Mouse (Mus musculus): ENCODE results near the gene Foxn2.
"Not testable (repeated sequence)": the region's sequence is repeated elsewhere in the genome, so short reads cannot be mapped to it uniquely, and the experiment has no call there.

Gene Foxn2

DNA sequence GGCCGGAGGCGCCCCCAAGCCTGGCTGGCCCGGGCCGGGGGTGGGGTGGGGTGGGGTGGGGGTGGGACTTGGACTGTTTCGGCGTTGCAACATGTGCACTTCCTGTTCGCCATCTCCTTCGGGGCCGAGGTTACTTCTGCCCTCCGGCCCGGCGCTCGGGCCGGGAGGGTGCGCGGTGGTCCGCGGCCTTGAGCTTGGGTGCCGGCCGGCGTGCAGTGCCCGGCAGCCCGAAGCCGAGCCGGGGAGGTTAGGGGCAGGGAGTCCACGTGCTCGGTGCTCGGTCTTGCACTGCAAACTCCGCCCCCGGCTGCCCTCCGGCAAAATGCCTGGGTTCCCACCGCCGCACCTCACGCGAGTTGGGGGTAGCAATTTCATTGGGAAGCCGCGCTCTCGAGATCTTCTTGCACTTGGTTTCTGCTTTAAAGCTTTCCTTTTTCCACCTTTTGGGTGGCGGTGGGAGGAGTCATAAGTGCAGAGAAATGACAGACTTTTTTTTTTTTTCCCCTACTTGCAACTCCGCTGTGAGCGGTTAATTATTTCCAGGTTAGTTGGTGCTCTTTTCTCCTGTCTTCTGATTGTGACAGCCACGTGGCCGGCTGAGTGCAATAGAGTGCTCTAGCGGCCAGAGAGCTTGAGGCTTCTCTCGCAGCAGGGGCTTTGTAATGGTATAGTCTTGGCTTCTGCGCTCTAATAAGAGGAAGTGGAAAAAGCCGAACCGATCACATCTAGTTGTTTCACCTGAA, 1.1 kb downstream of the Foxn2 start:
- peak; percentile 73 for DNase-seq (ENCODE audit: low read depth, low spot score)

- no peak for DNase-seq (ENCODE audit: low read depth, low spot score)
Observed at GRCm38 (mm10) chr17:88442661-88443060, 2.1 kb downstream of the Foxn2 start.

DNA sequence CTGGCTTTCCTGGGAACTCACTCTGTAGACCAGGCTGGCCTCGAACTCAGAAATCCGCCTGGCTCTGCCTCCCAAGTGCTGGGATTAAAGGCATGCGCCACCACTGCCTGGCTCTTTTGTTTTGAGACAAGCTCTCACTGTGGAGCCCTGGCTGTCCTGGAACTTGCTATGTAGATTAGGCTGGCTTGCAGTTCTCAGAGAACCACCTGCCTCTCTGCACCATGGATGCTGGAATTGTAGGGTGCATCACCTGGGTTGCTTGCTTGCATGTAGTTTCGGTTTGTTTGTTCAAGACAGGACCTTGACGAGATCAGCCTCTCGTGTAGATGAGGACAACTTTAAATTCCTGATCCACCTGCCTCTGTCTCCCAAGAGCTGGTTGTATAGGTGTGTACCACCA, 2.7 kb downstream of the Foxn2 start:
- DNase-seq (ENCODE audit: low read depth, low spot score) = no peak

DNA sequence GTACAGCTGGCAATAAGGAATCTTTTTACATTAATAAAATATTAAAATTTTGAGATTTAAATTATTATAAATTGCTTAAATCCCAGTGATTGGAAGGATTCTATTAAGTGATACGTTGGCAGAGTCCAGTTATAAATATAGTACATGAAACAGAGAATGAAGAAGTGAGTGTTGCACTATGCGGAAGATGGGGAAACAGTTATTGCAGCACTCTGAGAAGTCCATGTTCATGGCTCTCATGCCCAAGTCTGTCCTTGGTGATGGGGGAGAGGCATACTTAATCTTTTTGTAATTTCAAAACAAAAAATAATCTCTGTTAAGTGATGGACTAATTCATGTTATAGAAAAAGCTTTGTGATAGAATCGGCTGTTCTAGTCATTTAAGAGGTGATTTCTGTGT, 17.6 kb downstream of the Foxn2 start:
- DNase-seq (ENCODE audit: low read depth, low spot score) = no peak

DNA sequence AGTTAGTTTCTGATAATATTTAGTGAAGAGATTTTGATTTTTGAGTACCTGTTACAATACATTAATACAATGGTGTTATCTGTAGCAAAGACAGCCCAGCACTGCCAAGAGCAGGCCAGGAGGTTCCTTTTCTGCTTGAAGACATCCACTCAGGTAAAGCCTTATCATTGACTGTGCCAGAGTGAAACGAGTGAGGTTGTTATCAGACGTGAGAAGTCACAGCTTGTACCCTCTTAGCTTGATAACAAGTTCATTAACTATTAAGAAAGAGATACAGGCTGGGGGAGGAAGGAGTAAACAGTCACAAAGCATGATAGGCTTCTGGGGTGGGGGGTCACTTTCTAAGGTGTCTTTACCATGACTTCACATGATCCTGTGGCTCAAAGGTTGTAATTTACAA, 19.0 kb downstream of the Foxn2 start:
- DNase-seq (ENCODE audit: low read depth, low spot score) = no peak

DNA sequence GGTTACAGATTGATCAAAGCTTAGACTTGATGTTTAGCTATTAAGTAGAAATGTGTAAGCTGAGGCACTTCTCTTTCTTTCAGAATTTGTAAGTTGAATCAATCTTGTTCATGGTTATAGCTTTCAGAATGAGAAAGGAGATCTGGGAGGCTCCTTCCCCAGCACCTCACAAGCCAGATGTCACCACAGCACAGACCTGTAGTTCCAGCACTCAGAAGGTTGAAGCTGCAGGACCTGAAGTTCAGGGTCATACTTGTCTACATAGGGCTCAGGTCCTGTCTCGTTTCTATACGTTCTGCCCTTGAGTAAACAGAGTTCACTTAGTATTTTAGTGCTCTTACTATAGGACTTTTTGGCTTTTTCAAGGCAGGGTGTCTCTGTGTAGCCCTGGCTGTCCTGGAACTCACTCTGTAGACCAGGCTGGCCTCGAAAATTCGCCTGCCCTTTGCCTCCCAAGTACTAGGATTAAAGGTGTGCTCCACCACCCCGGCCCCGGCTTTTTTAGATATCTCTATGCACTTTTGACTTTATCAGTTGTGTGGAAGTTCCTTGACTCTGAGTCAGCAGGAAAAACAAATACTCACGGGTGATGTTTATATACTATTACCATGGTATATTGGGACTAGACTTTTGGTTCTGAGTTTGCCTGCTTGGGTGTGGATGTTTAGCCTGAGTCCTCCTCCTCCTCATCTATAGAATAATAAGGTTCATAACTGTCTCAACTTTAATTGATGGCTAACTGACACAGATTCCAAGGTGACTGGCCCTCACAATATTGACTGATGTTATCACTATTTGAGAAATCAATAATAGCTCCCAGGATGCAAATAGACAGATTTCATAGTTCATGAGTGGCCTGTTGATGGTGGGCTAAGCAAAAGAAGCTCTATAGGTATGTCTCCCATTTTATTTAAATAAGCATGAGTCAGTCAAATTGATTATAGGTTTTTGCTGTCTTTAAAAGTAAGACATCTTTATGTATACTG, 19.7 kb downstream of the Foxn2 start:
- no peak for DNase-seq (ENCODE audit: low read depth, low spot score)

GRCm38 (mm10) chr17:88462658-88463057, 22.1 kb downstream of the Foxn2 start:
- no peak for DNase-seq (ENCODE audit: low read depth, low spot score)

DNA sequence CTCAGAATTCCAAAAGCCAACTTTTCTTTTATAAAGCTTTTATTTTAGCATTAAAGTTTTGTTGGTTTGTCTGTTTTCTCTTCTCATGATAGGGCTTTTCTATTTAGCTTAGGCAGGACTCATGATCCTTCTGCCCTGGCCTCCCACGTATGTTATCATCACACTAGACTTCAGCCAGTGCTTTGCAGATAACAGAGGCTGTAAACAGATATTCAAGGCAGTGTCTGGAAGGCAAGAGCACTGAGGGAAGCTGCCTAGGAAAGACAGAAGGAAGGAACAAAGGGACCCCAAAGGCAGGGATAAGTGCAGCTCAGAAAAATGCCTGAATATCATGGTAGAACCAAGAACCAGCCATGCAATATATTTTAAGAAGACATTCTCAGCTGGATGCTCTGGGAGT, 26.1 kb downstream of the Foxn2 start:
- no peak for DNase-seq (ENCODE audit: low read depth, low spot score)

GRCm38 (mm10) chr17:88467696-88468095, 27.2 kb downstream of the Foxn2 start:
- no peak for DNase-seq (ENCODE audit: low read depth, low spot score)

DNA sequence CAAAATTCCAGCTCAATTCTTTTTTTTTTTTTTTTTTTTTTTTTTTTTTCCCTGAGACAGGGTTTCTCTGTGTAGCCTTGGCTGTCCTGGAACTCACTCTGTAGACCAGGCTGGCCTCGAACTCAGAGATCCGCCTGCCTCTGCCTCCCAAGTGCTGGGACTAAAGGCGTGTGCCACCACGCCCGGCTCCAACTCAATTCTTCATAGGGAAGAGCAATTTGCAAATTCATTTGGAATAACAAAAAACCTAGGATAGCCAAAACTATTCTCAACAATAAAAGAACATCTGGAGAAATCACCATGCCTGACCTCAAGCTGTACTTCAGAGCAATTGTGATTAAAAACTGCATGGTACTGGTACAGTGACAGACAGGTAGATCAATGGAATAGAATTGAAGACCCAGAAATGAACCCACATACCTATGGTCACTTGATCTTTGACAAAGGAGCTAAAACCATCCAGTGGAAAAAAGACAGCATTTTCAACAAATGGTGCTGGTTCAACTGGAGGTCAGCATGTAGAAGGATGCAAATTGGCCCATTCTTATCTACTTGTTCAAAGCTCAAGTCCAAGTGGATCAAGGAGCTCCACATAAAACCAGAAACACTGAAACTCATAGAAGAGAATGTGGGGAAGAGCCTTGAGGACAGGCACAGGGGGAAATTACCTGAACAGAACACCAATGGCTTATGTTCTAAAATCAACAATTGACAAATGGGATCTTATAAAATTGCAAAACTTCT, 28.3 kb downstream of the Foxn2 start:
- DNase-seq (ENCODE audit: low read depth, low spot score) = not testable (repeated sequence)

DNA sequence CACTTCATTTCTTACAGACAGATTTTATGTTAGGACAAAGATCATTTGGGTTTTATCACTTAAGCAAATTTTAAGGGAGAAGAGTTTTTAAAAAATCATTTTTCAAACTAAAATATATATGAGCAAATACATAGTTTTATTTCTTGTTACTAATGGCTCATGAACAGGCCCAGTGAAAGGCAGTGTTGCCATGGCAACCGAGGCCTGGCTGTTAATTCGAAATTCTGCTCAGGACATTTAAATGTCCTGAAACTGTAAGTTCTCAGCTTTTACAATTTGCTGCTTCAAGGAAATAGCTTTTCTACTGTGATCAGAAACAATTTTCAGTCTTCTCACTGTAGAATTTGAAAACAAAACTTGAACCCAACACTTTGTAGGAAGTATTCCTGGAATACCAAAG, 33.3 kb downstream of the Foxn2 start:
- DNase-seq (ENCODE audit: low read depth, low spot score) = no peak

DNA sequence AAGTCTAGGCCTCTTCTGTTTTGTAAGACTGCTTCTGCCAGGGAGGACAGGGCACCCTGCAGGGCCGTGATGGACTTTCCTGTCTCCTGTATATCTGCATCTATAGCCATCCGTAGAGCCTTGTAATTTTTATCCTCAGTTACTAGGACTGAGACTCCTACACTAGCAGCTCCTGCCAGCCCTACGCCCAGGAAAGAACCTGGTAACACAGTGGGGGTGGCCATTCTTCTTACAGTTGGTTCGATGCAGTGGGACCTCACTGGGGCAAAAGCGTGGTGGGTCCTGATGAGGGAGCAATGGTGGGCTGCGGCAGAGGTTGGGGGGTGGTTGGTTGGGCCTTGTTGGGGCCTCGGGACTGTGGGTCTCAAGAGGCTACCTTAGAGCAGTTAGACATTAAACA, 36.7 kb downstream of the Foxn2 start:
- DNase-seq (ENCODE audit: low read depth, low spot score) = no peak

- no peak for DNase-seq (ENCODE audit: low read depth, low spot score)
Observed at GRCm38 (mm10) chr17:88477699-88478098, 37.2 kb downstream of the Foxn2 start.

DNA sequence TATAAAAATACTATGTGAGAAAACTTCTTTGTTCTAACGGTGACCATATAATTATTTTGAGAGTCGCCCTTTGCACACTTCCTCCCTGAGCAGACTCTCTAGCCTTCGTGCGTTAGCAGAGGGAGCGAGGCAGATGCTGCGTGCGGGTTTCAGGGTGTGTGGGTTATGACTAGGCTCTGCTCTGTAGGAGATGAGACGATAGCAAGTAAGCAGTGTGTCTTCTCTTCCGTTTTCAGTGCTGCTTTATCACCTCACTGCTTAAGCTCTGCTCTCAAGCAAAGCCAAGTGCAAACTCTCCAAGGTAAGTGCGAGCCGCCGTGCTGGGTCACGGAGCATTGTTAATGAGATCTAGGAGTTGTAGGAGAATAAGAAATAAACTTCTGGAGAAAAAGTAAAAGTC, 38.5 kb downstream of the Foxn2 start:
- no peak for DNase-seq (ENCODE audit: low read depth, low spot score)

GRCm38 (mm10) chr17:88480369-88480768, 39.9 kb downstream of the Foxn2 start:
- DNase-seq (ENCODE audit: low read depth, low spot score) = no peak

DNA sequence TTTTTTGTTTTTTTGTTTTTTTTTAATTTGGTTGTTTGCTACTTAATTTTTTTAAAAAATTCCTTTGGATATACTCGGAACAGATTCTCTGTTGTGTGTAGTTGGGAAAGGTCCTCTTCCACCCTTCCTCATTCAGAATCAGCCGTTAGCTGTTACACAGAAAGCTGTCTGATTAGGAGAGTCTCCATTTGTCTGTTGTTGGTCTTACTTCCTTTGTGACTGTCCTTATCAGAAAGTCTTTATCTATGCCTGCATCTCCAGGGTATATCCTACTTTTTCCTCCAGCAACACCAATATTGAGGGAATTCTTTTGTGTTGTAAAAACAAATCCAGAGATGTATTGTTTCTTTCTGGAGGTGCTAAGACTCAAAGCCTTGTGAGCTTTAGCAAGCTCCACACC, 40.6 kb downstream of the Foxn2 start:
- no peak for DNase-seq (ENCODE audit: low read depth, low spot score)

- no peak for DNase-seq (ENCODE audit: low read depth, low spot score)
Observed at GRCm38 (mm10) chr17:88481587-88481986, 41.1 kb downstream of the Foxn2 start.

DNA sequence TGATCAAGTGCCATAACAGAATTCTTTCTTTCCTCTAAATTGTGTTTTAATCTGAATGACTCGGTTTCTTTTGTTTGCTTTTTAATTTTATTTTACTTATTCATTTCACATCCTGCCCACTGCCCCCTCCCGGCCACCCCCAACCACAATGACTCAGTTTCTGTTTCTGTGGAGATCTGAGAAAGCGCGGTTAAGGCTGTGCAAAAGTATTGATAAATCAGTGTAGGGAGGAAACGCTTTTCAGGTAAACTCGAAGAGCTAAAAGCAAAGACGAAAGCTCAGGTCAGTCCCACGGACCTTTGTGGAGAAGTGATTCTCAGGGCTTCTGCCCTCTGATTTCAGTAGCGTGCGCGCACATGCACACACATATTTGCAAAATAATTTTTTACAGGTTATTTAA, 44.0 kb downstream of the Foxn2 start:
- DNase-seq (ENCODE audit: low read depth, low spot score) = no peak

- no peak for DNase-seq (ENCODE audit: low read depth, low spot score)
Observed at GRCm38 (mm10) chr17:88484951-88485350, 44.4 kb downstream of the Foxn2 start.

DNA sequence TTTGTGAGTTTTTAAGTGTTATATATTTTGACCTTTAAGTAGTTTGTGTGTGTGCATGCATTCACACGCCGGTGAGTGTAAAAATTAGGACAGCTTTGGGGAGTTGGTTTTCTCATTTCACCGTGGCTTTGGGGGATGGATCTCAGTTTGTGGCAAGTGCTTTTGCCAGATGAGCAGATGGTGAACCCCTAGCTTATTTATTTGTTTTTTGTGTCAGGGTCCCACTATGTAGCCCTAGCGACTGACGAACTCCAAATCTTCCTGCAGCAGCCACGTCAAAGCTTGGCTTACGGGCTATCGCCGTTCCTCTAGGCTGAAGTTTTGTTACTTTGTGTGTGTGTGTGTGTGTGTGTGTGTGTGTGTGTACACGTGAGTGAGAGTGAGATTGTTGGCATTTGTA, 50.0 kb downstream of the Foxn2 start:
- DNase-seq (ENCODE audit: low read depth, low spot score) = no peak

DNA sequence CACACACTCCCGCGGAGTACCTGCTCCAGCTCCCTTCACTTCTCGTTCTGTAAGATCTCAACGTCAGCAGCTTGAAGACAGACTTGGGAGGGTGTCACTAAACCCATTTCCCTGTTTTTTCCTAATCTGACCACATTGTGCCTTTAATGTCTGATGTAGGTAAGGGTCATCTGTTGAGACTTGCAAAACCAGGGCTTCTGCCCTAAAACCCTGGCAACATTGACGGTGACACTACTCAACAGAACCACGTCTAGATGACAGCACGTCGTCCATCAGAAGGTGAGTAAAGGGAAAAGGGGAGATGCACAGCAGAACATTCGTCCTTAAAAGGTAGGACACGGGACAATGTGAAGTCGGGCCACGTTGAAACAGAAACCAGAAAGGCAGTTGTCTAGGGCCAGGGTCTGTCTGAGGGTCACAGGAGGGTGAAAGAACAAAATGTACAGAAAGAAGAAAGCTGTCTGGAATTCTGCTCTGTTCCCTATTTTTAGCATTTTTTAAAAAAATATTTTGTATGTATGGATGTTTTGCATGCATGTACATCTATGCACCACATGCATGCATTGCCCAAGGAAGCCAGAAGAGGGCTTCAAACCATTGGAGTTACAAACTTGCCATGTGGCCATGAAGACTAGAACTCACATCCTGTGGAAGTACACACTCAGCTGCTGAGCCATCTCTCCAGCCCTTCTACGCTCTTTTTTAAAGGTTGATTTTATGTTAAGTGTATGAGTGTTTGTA, 51.0 kb downstream of the Foxn2 start:
- no peak for DNase-seq (ENCODE audit: low read depth, low spot score)

DNA sequence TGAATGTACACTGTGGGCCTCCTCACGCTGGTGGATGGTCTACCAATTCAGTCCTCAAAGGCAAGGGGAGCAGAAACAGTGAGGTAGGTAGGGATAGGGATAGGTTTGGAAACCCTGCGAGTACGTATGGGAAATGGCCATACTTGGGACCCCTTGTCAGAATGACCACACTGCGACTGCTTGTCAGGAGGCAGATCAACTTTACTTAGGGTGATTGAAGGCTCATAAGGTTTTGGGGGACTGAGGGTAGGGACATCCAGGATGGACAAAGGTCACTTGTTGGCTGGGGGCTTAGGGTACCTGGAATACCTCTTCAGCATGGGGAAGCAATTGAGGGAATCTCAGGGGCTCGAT, 51.6 kb downstream of the Foxn2 start:
- DNase-seq (ENCODE audit: low read depth, low spot score) = no peak
